Mouse (Mus musculus) neural tube, embryonic 11.5 days (tissue): ENCODE measurements at regions not wholly inside any gene's neighbourhood (a gene's known extent, or its start where the extent isn't known, plus 50 kb on each side); places are given as distances from the start of the nearest gene placed in this dataset.

Experiments
- ATAC-seq: fragments of 200-750 bp; cut with Nextera tagmentation; 2 replicates; pipeline ENCODE4 v1.8.0; 2017; ENCODE audit warnings: moderate number of reproducible peaks, mild to moderate bottlenecking, moderate TSS enrichment, moderate library complexity; ENCODE audit not compliant: insufficient read depth, low FRiP score, low TSS enrichment
- DNase-seq: peaks from one replicate; pipeline ENCODE4 v3.0.0-alpha.2; 2015; ENCODE audit warnings: low spot score
- H3K27ac ChIP-seq: fragments of 300-500 bp; sonication (generic); 2 replicates; pipeline ENCODE4 v1.5.1; 2014; ENCODE audit warnings: low read depth, mild to moderate bottlenecking, low read length
- H3K27me3 ChIP-seq: fragments of 300-500 bp; sonication (generic); 2 replicates; pipeline ENCODE4 v1.6.1; 2014; ENCODE audit warnings: mild to moderate bottlenecking, low read length, mixed read lengths; ENCODE audit not compliant: control insufficient read depth, insufficient read depth
- H3K36me3 ChIP-seq: fragments of 300-500 bp; sonication (generic); 2 replicates; pipeline ENCODE4 v1.6.1; 2014; ENCODE audit warnings: mild to moderate bottlenecking, low read length, moderate library complexity, mixed read lengths; ENCODE audit not compliant: control insufficient read depth, insufficient read depth
- H3K4me1 ChIP-seq: fragments of 300-500 bp; sonication (generic); 2 replicates; pipeline ENCODE4 v1.6.1; 2014; ENCODE audit warnings: low read length, mixed read lengths; ENCODE audit not compliant: control insufficient read depth, insufficient read depth
- H3K4me2 ChIP-seq: fragments of 300-500 bp; sonication (generic); 2 replicates; pipeline ENCODE4 v1.6.1; 2014; ENCODE audit warnings: low read depth, mild to moderate bottlenecking, moderate library complexity
- H3K4me3 ChIP-seq: fragments of 300-500 bp; sonication (generic); 2 replicates; pipeline ENCODE4 v1.5.1; 2014; ENCODE audit warnings: low read depth, low read length
- H3K9ac ChIP-seq: fragments of 300-500 bp; sonication (generic); 2 replicates; pipeline ENCODE4 v1.6.1; 2014; ENCODE audit warnings: mild to moderate bottlenecking, low read length
- H3K9me3 ChIP-seq: fragments of 300-500 bp; sonication (generic); 2 replicates; pipeline ENCODE4 v1.6.1; 2016; ENCODE audit warnings: low read length; ENCODE audit not compliant: control insufficient read depth
- WGBS: fragments of 180-500 bp; shearing (Covaris S2); extraction: QIAGEN DNeasy Blood & Tissue Kit; methylation state at CpG from one replicate; pipeline ENCODE4 v1.1.7; 2014; 5-methylcytosine and 5-hydroxymethylcytosine counted together

DNA sequence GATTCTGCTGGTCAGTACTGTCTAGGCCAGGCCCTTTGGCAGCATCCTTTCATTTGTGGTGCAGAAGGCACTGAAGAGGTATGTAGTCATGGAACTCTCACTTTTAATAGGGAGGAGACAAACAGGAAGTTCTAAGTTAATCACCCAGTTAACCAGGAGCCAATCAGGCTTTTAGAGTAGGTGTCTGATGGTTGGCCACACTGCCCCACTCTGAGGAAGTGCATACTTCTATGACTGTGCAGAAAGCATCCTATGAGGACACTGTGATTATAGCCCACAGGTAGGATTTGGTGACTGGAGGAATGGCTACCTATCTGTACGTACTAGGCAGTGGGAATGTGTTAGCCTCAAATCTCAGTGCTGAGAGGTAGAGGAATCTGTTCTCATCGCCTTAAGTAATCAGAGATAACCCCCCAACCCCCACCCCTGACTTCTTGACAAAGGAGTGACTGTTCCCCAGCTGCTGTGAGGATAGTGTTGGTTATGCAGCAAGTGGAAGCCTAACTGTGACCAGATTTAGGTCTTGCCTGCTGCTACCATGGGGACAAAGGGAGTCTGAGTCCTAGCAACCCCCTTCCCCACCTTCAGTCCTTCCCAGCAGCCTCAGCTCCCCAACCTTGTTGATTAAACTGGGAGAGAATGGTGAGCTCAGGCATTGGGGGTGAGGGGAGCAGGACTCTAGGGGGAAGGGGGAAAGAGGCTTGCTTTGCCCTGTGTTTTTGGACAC, 103.3 kb upstream of the Rapgef5 start:
- ATAC-seq (no peak), DNase-seq (no peak)
- no peak overlapping the region for H3K4me2 ChIP-seq
- H3K27ac ChIP-seq: no peak overlapping the region
- no peaks in the 10 kb centered on the region for H3K36me3 ChIP-seq
- H3K9me3 ChIP-seq: no peaks in the 10 kb centered on the region
- no peak overlapping the region for H3K9ac ChIP-seq
- no peaks in the 10 kb centered on the region for H3K4me1 ChIP-seq
- no peaks in the 10 kb centered on the region for H3K27me3 ChIP-seq
- 63% methylated on average over 2 of the region's 2 CpGs for WGBS
- H3K4me3 ChIP-seq: no peak overlapping the region

DNA sequence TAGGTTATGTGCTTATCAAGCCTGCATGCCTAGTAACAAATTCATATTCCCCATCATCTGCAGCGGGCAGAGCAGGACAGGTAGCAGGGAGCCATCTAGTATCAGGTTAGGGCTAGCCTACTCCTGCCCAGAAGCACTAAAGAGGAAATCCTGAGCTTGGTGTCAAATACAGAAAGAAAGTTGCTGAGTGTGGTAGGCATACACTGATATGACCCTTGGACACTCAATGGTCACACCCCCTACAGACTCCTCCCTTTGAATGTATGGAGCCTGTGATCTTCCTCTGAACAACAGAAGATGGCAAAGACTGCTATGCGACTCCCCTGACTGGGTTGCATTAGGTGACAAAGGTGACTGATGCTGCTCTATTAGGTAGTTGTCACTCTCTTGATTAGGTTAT, 102.3 kb upstream of the Rapgef5 start:
- H3K36me3 ChIP-seq: no peaks in the 10 kb centered on the region
- H3K27ac ChIP-seq: no peak overlapping the region
- 78% methylated on average over 2 of the region's 2 CpGs for WGBS
- no peak for ATAC-seq
- no peak for DNase-seq
- H3K4me2 ChIP-seq: no peak overlapping the region
- H3K27me3 ChIP-seq: no peaks in the 10 kb centered on the region
- no peak overlapping the region for H3K4me3 ChIP-seq
- no peak overlapping the region for H3K9ac ChIP-seq
- no peaks in the 10 kb centered on the region for H3K9me3 ChIP-seq
- H3K4me1 ChIP-seq: no peaks in the 10 kb centered on the region

DNA sequence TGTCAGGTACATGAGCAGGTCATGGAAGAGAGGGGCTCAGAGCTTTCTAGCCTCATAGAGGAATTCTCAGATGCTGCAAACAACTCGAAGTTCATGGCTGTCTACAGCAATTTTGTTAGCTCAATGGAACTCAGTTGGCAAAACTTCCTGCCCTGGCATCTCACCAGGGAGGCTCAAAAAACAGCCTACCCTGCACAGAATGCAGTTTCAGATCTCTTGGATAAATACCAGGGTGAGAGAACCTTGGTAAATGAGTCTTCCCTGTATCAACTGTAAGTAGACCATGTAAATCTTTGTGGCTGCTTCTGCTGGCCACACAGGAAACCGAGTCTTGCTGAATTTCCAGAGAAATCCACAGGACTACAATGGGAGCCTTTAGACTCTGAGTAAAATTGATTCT, 101.1 kb upstream of the Rapgef5 start:
- Histone ChIP-seq H3K4me2 (no peak overlapping the region), H3K4me3 (no peak overlapping the region), H3K27me3 (no peaks in the 10 kb centered on the region), H3K9me3 (no peaks in the 10 kb centered on the region), H3K9ac (no peak overlapping the region), H3K36me3 (no peaks in the 10 kb centered on the region), H3K4me1 (no peaks in the 10 kb centered on the region), H3K27ac (no peak overlapping the region)
- 81% methylated on average over 2 of the region's 2 CpGs for WGBS
- DNase-seq: no peak
- ATAC-seq: no peak

DNA sequence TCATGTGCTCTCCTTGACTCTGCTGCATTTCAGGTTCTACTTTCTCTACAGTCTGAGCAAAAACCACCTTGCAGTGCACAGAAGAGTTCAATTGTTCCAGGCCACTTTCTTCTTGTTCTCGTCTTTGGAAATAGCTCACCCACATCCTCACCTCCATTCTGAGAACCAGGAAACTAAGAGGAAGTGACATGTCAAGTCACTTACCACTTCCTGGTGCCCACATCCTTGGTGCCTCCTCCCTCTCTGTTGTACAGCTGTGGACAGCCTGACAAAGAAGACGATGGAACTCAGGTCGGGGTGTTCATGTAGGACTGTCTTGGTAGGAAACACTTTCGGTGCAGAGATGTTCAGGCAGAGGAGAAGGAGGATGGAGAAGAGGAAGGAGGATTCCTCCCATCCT, 98.3 kb upstream of the Rapgef5 start:
- ATAC-seq (no peak), DNase-seq (no peak)
- 88% methylated on average over 4 of the region's 4 CpGs for WGBS
- Histone ChIP-seq H3K4me1 (no peaks in the 10 kb centered on the region), H3K9me3 (no peaks in the 10 kb centered on the region), H3K27me3 (no peaks in the 10 kb centered on the region), H3K4me3 (no peak overlapping the region), H3K27ac (no peak overlapping the region), H3K9ac (no peak overlapping the region), H3K4me2 (no peak overlapping the region), H3K36me3 (no peaks in the 10 kb centered on the region)

DNA sequence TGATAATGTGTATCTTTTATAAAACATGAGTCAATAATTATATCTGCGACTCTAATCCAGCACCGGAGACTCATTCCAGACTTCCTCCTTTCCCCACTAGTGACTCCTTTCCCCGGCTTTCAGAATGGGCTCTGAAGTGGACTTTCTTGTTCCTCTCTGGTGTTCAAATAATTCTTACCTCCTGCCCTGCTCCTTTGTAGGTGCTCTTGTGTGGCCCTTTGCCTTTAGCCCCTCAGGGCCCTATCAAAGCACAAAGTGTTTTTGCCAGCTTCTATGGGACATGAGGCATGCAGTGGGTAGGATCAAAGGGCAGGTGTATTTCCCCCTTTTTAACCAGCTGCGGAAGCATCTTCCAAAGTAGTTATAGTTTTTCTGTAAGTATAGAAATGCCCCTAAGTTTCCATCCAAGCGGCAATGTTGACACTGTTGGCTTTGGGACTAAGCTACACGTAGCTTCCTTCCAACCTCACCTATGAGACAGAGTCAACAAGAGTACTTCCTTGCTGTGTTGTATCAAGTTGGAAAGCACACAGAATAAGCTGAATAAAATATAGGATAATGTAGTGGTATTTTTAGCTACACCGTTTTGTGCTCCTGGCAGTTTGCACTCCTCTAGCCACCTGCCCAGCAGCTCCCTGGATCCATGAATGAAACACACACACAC, 93.8 kb upstream of the Rapgef5 start:
- Histone ChIP-seq H3K4me3 (no peak overlapping the region), H3K9ac (no peak overlapping the region), H3K9me3 (no peaks in the 10 kb centered on the region), H3K27me3 (no peaks in the 10 kb centered on the region), H3K36me3 (no peaks in the 10 kb centered on the region), H3K4me1 (no peaks in the 10 kb centered on the region), H3K4me2 (no peak overlapping the region), H3K27ac (no peak overlapping the region)
- ATAC-seq: no peak
- DNase-seq: no peak
- WGBS: 91% methylated on average over 7 of the region's 7 CpGs

DNA sequence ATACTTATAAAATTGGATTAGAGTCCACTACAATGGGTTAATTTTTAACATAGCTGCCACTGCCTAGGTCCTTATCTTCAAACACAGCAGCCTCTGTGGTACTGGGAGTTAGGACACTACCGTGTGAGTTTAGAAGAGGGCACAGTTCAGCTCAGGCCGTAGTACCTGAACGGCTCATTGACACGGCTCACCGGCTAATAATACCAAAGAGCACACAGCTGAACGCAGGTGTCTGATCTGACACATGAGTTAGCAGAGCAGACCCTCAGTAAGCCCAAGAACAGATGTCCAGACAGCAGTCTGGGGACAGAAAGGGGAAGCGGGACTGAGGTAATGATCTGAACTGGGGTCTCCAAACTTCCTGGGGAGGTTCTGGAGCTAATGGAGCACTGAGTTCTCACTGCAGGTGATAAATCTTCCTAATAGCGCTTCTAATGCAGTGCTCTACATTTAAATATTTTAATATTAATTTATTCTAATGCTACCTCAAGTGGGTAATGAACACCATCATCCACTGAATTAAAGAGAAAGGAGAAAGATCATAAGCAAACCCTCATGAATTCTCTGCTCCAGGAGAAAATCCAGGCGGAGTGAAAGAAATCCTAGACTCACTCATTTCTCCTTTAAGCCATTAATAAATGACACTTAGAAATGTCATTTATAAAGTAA, 90.8 kb upstream of the Rapgef5 start:
- no peak overlapping the region for H3K9ac ChIP-seq
- H3K4me3 ChIP-seq: no peak overlapping the region
- H3K27me3 ChIP-seq: no peaks in the 10 kb centered on the region
- no peak overlapping the region for H3K27ac ChIP-seq
- no peak; the same call in 1 of the 2 replicates for ATAC-seq
- DNase-seq: no peak
- no peaks in the 10 kb centered on the region for H3K36me3 ChIP-seq
- H3K9me3 ChIP-seq: no peaks in the 10 kb centered on the region
- 68% methylated on average over 9 of the region's 9 CpGs for WGBS
- H3K4me2 ChIP-seq: no peak overlapping the region
- no peaks in the 10 kb centered on the region for H3K4me1 ChIP-seq

DNA sequence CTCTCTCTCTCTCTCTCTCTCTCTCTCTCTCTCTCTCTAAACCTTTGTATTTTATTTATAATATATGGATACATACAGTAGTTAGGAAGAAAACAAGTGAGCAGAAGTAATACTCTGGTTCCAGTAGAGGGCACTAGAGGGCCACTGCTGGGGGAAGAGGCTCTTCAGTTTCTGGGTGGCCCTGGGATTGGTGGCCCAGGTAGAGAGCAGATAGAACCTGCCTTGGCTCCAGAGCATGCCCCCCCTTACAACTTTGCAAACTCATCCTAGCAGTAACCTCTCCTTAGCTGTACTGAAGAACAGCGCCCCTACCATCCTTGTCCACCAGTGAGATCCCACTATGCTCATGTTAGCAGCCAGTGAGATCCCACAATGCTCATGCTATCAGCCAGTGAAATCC, 88.8 kb upstream of the Rapgef5 start:
- Histone ChIP-seq H3K9me3 (no peaks in the 10 kb centered on the region), H3K27ac (no peak overlapping the region), H3K4me3 (no peak overlapping the region), H3K9ac (no peak overlapping the region), H3K27me3 (no peaks in the 10 kb centered on the region), H3K4me2 (no peak overlapping the region), H3K36me3 (no peaks in the 10 kb centered on the region), H3K4me1 (no peaks in the 10 kb centered on the region)
- WGBS: 26% methylated on average over 1 of the region's 1 CpGs
- ATAC-seq (peak; percentile 35; the same call in 1 of the 2 replicates), DNase-seq (peak; percentile 64)

DNA sequence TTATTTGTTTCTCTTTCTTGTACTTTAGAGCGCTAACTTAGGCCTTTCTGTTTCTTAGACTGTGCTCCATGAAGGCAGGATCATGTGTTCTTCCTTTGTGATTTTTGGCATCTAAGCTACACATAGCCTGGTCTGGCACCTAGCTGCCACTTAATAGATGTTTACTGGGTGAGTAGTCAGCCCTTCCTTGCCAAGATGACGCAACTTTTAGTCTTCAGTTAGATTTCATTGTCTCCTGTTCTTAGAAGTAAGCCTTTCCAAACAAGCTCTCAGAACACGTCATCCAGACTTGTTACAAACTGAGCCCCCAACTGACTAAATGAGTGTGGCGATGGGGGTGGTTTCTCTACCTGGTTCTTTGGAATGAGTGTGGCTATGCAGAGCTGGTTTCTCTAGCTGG, 85.4 kb upstream of the Rapgef5 start:
- Histone ChIP-seq H3K36me3 (no peaks in the 10 kb centered on the region), H3K27ac (no peak overlapping the region), H3K4me2 (no peak overlapping the region), H3K9ac (no peak overlapping the region), H3K4me3 (no peak overlapping the region), H3K4me1 (no peaks in the 10 kb centered on the region), H3K9me3 (no peaks in the 10 kb centered on the region), H3K27me3 (no peaks in the 10 kb centered on the region)
- ATAC-seq (no peak), DNase-seq (no peak)
- 88% methylated on average over 4 of the region's 4 CpGs for WGBS

DNA sequence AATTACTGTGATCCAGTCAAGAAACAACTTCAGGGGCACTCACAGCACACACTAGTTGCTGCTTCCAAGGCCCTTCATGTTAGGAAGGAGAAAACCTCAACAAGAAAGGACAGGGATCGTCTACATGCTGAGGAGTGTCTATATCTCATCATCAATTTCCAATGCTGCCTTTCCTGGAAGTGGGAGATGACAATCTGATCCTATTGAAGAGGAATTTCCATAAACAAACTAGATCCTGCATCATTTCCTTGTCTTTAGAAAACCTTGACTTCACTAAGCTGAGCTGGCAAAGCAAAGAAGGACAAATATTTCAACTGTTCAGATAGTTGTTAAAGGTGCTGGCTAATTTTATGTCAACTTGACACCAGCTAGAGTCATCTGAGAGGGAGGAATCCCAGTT, 83.5 kb upstream of the Rapgef5 start:
- Histone ChIP-seq H3K4me2 (no peak overlapping the region), H3K9ac (no peak overlapping the region), H3K4me1 (no peaks in the 10 kb centered on the region), H3K27ac (no peak overlapping the region), H3K4me3 (no peak overlapping the region), H3K27me3 (no peaks in the 10 kb centered on the region), H3K36me3 (no peaks in the 10 kb centered on the region), H3K9me3 (no peaks in the 10 kb centered on the region)
- WGBS: 91% methylated on average over 1 of the region's 1 CpGs
- DNase-seq: no peak
- no peak for ATAC-seq
